Mouse (Mus musculus) stomach, postnatal 0 days (tissue): Measurements from ENCODE around the gene Hsd17b14. TPM values are rescaled to one million over a fixed set of nuclear protein-coding genes. Genes with fewer than 3 reads are reported as not detected.
A peak's percentile ranks its signal among the peaks of the same experiment; 100 is the strongest.

Source experiments
- ATAC-seq: fragments of 200-750 bp; cut with Nextera tagmentation; 2 replicates; pipeline ENCODE4 v1.8.0; 2017; ENCODE audit not compliant: low FRiP score, low TSS enrichment
- DNase-seq: peaks from one replicate; pipeline ENCODE4 v3.0.0-alpha.2; 2016; ENCODE audit warnings: low spot score
- H3K27ac ChIP-seq: fragments of 300-500 bp; sonication (generic); replicated peaks from 2 replicates; pipeline ENCODE4 v1.5.1; 2014; ENCODE audit warnings: mild to moderate bottlenecking, control low read depth
- H3K27me3 ChIP-seq: fragments of 300-500 bp; sonication (generic); 2 replicates; pipeline ENCODE4 v1.6.1; 2014; ENCODE audit warnings: low read length; ENCODE audit not compliant: control insufficient read depth, insufficient read depth
- H3K36me3 ChIP-seq: fragments of 300-500 bp; sonication (generic); 2 replicates; pipeline ENCODE4 v1.6.1; 2014; ENCODE audit warnings: low read length, mixed read lengths; ENCODE audit not compliant: control insufficient read depth, insufficient read depth
- H3K4me1 ChIP-seq: fragments of 300-500 bp; sonication (generic); replicated peaks from 2 replicates; pipeline ENCODE4 v1.6.1; 2014; ENCODE audit warnings: antibody characterized with exemption; ENCODE audit not compliant: control insufficient read depth, insufficient read depth
- H3K4me2 ChIP-seq: fragments of 300-500 bp; sonication (generic); replicated peaks from 2 replicates; pipeline ENCODE4 v1.6.1; 2014; ENCODE audit warnings: low read depth, mild to moderate bottlenecking, control low read depth, moderate library complexity
- H3K4me3 ChIP-seq: fragments of 300-500 bp; sonication (generic); 2 replicates; pipeline ENCODE4 v1.5.1; 2014; ENCODE audit warnings: low read depth, low read length, control low read depth
- H3K9ac ChIP-seq: fragments of 300-500 bp; sonication (generic); 2 replicates; pipeline ENCODE4 v1.6.1; 2014; ENCODE audit warnings: mild to moderate bottlenecking, low read length, control low read depth, mixed read lengths
- H3K9me3 ChIP-seq: fragments of 300-500 bp; sonication (generic); 2 replicates; pipeline ENCODE4 v1.6.1; 2016; ENCODE audit warnings: low read length; ENCODE audit not compliant: control insufficient read depth
- CTCF ChIP-seq: IDR thresholded peaks from 2 replicates; pipeline ENCODE4 v1.5.1; 2016; ENCODE audit warnings: antibody characterized with exemption, low read depth, mild to moderate bottlenecking, moderate library complexity
- EP300 ChIP-seq: optimal IDR thresholded peaks from 2 replicates; pipeline ENCODE3; 2016; ENCODE audit warnings: antibody characterized with exemption
- WGBS: fragments of 180-500 bp; shearing (Covaris S2); extraction: QIAGEN DNeasy Blood & Tissue Kit; methylation state at CpG from one replicate; pipeline ENCODE4 v1.1.7; 2014; 5-methylcytosine and 5-hydroxymethylcytosine counted together
- polyA plus RNA-seq: library from polyadenylated mRNA; unstranded; fragments of >200 nt; fragmentation: Nextera tagmentation; extraction: Ambion mirVana; gene quantifications from 2 replicates; pipeline ENCODE4 v1.2.1, GENCODE M21; 2015

Gene Hsd17b14
- polyA plus RNA-seq, 1 experiment from 2014 or later: 16.6 TPM

- DNase-seq: peak; percentile 89
Measured at GRCm38 (mm10) chr7:45521728-45522184, 32.9 kb upstream of the Hsd17b14 start.

GRCm38 (mm10) chr7:45522194-45522752, 32.4 kb upstream of the Hsd17b14 start:
- DNase-seq: no peak
- H3K9ac ChIP-seq: 0 out of 2 replicates have a peak overlapping the region, but pooled peaks have one; percentile 70
- no peak for ATAC-seq
- WGBS: 58% methylated on average over 16 of the region's 16 CpGs
- peak overlapping the region; percentile 45 for H3K4me3 ChIP-seq
- H3K27me3 ChIP-seq: no peaks in the 10 kb centered on the region
- no peaks in the 10 kb centered on the region for H3K9me3 ChIP-seq
- H3K27ac ChIP-seq: peak overlapping the region; percentile 86; the same call in 1 of the 2 replicates
- no peak for TF ChIP-seq CTCF
- no peak for TF ChIP-seq EP300
- H3K36me3 ChIP-seq: peaks cover 4% of the 10 kb centered on the region; the same call in 1 of the 2 replicates
- H3K4me1 ChIP-seq: 0 out of 2 replicates have a peak, but pooled peaks cover 6% of the 10 kb centered on the region
- peak overlapping the region; percentile 61 for H3K4me2 ChIP-seq

More at GRCm38 (mm10) chr7:45521728-45522184, 32.9 kb upstream of the Hsd17b14 start:
- no peaks in the 10 kb centered on the region for H3K27me3 ChIP-seq
- H3K9ac ChIP-seq: peak overlapping the region; percentile 70
- peaks cover 4% of the 10 kb centered on the region; the same call in 1 of the 2 replicates for H3K36me3 ChIP-seq
- H3K4me3 ChIP-seq: peak overlapping the region; percentile 45
- under 1% methylated on average over 28 of the region's 28 CpGs for WGBS
- TF ChIP-seq CTCF (peak; percentile 57), EP300 (no peak)
- peak overlapping the region; percentile 61 for H3K4me2 ChIP-seq
- ATAC-seq: peak; percentile 59
- H3K9me3 ChIP-seq: no peaks in the 10 kb centered on the region
- peak overlapping the region; percentile 86 for H3K27ac ChIP-seq
- 0 out of 2 replicates have a peak, but pooled peaks cover 6% of the 10 kb centered on the region for H3K4me1 ChIP-seq

- no peak for TF ChIP-seq EP300
- TF ChIP-seq CTCF: no peak
- peak overlapping the region; percentile 8; the same call in 1 of the 2 replicates for H3K4me3 ChIP-seq
- H3K27ac ChIP-seq: 0 out of 2 replicates have a peak overlapping the region, but pooled peaks have one; percentile 13
- peak overlapping the region; percentile 38; the same call in 1 of the 2 replicates for H3K9ac ChIP-seq
- ATAC-seq (no peak), DNase-seq (no peak)
- 0 out of 2 replicates have a peak, but pooled peaks cover 6% of the 10 kb centered on the region for H3K4me1 ChIP-seq
- H3K27me3 ChIP-seq: no peaks in the 10 kb centered on the region
- peak overlapping the region; percentile 35 for H3K4me2 ChIP-seq
- H3K9me3 ChIP-seq: no peaks in the 10 kb centered on the region
- WGBS: 67% methylated on average over 18 of the region's 18 CpGs
- H3K36me3 ChIP-seq: peaks cover 4% of the 10 kb centered on the region; the same call in 1 of the 2 replicates
Measured at GRCm38 (mm10) chr7:45522957-45523676, 31.6 kb upstream of the Hsd17b14 start.

GRCm38 (mm10) chr7:45523678-45524170, 31.0 kb upstream of the Hsd17b14 start:
- Histone ChIP-seq H3K4me3 (peak overlapping the region; percentile 8; the same call in 1 of the 2 replicates), H3K9me3 (no peaks in the 10 kb centered on the region), H3K4me1 (0 out of 2 replicates have a peak, but pooled peaks cover 6% of the 10 kb centered on the region), H3K9ac (0 out of 2 replicates have a peak overlapping the region, but pooled peaks have one; percentile 38), H3K27ac (no peak overlapping the region), H3K36me3 (peaks cover 4% of the 10 kb centered on the region; the same call in 1 of the 2 replicates), H3K27me3 (no peaks in the 10 kb centered on the region), H3K4me2 (peak overlapping the region; percentile 19)
- DNase-seq (no peak), ATAC-seq (no peak)
- no peak for TF ChIP-seq EP300
- no peak for TF ChIP-seq CTCF
- 73% methylated on average over 12 of the region's 13 CpGs for WGBS

- WGBS: 19% methylated on average over 12 of the region's 12 CpGs
- Histone ChIP-seq H3K9ac (peak overlapping the region; percentile 93), H3K4me2 (peak overlapping the region; percentile 88), H3K27ac (peak overlapping the region; percentile 97), H3K4me3 (peak overlapping the region; percentile 76), H3K4me1 (0 out of 2 replicates have a peak, but pooled peaks cover 6% of the 10 kb centered on the region), H3K36me3 (peaks cover 4% of the 10 kb centered on the region; the same call in 1 of the 2 replicates), H3K9me3 (no peaks in the 10 kb centered on the region), H3K27me3 (no peaks in the 10 kb centered on the region)
- TF ChIP-seq CTCF (no peak), EP300 (no peak)
- peak; percentile 48 for DNase-seq
- ATAC-seq: peak; percentile 18
Measured at GRCm38 (mm10) chr7:45524841-45525621, 29.7 kb upstream of the Hsd17b14 start.
